Mouse (Mus musculus): ENCODE results near the gene Slc25a20.
"Not testable (repeated sequence)": the region's sequence is repeated elsewhere in the genome, so short reads cannot be mapped to it uniquely, and the experiment has no call there.

Slc25a20 gene

GRCm38 (mm10) chr9:108661677-108662612 is at the start of gene Slc25a20:
Slc25a20 (plus strand) TSS chr9:108662088.
- peak; percentile 80 for DNase-seq (ENCODE audit: low read depth)

- DNase-seq (ENCODE audit: low read depth) = no peak
These were observed 44.6 kb upstream of the Slc25a20 start for GRCm38 (mm10) chr9:108617301-108617700.

- no peak for DNase-seq (ENCODE audit: low read depth)
These were observed 35.4 kb upstream of the Slc25a20 start for GRCm38 (mm10) chr9:108626498-108626897.

- DNase-seq (ENCODE audit: low read depth) = no peak
These were observed 33.7 kb upstream of the Slc25a20 start for GRCm38 (mm10) chr9:108628141-108628540.

GRCm38 (mm10) chr9:108630683-108631082 is 31.2 kb upstream of the Slc25a20 start:
- no peak for DNase-seq (ENCODE audit: low read depth)

GRCm38 (mm10) chr9:108631631-108632256 is 30.1 kb upstream of the Slc25a20 start:
- no peak for DNase-seq (ENCODE audit: low read depth)

GRCm38 (mm10) chr9:108632375-108632774 is 29.5 kb upstream of the Slc25a20 start:
- no peak for DNase-seq (ENCODE audit: low read depth)

- no peak for DNase-seq (ENCODE audit: low read depth)
These were observed 28.0 kb upstream of the Slc25a20 start for GRCm38 (mm10) chr9:108633846-108634245.

GRCm38 (mm10) chr9:108635415-108635814 is 26.5 kb upstream of the Slc25a20 start:
- peak; percentile 42 for DNase-seq (ENCODE audit: low read depth)

- no peak for DNase-seq (ENCODE audit: low read depth)
These were observed 22.1 kb upstream of the Slc25a20 start for GRCm38 (mm10) chr9:108639825-108640224.

- peak; percentile 38 for DNase-seq (ENCODE audit: low read depth)
These were observed 13.7 kb upstream of the Slc25a20 start for GRCm38 (mm10) chr9:108648166-108648565.

- DNase-seq (ENCODE audit: low read depth) = peak; percentile 82
These were observed 13.0 kb upstream of the Slc25a20 start, which contains the start of gene Arih2 for GRCm38 (mm10) chr9:108648611-108649560. Arih2 (minus strand) TSS chr9:108649386.

GRCm38 (mm10) chr9:108649561-108650440 is 12.1 kb upstream of the Slc25a20 start:
- DNase-seq (ENCODE audit: low read depth) = no peak

GRCm38 (mm10) chr9:108654566-108655464 is 7.1 kb upstream of the Slc25a20 start:
- DNase-seq (ENCODE audit: low read depth) = no peak

GRCm38 (mm10) chr9:108655865-108656264 is 6.0 kb upstream of the Slc25a20 start:
- DNase-seq (ENCODE audit: low read depth) = not testable (repeated sequence)

- no peak for DNase-seq (ENCODE audit: low read depth)
These were observed 772 bp downstream of the Slc25a20 start for GRCm38 (mm10) chr9:108662660-108663059.

GRCm38 (mm10) chr9:108669875-108670274 is 8.0 kb downstream of the Slc25a20 start:
- no peak for DNase-seq (ENCODE audit: low read depth)

- no peak for DNase-seq (ENCODE audit: low read depth)
These were observed 11.3 kb downstream of the Slc25a20 start for GRCm38 (mm10) chr9:108673151-108673550.

GRCm38 (mm10) chr9:108680026-108680425 is 18.1 kb downstream of the Slc25a20 start:
- no peak for DNase-seq (ENCODE audit: low read depth)

GRCm38 (mm10) chr9:108686475-108686887 is 24.6 kb downstream of the Slc25a20 start:
- DNase-seq (ENCODE audit: low read depth) = no peak
